Mouse (Mus musculus): ENCODE measurements around the gene Megf9. TPM values are rescaled to one million over a fixed set of nuclear protein-coding genes. Genes with fewer than 3 reads are reported as not detected.

The Megf9 gene
- polyA plus RNA-seq, 1 experiment = 2.6 TPM

- TF ChIP-seq TCF3 (IDR thresholded peaks at IDR 0.05; ENCODE audit: insufficient read length, low read depth) (no peak), MAX (IDR thresholded peaks at IDR 0.05; ENCODE audit: low read depth) (no peak), MYOG (IDR thresholded peaks at IDR 0.05; ENCODE audit: control insufficient read depth in 1 of 3, insufficient read depth in 1 of 3, insufficient read length in 2 of 3, low read depth in 2 of 3) (no peak), TCF12 (IDR thresholded peaks at IDR 0.05; ENCODE audit: insufficient read depth, poor library complexity, severe bottlenecking) (no peak), CEBPB (IDR thresholded peaks at IDR 0.05; ENCODE audit: insufficient read depth, poor library complexity, severe bottlenecking) (no peak), E2F4 (IDR thresholded peaks at IDR 0.05; ENCODE audit: insufficient read depth) (no peak)
- H3K36me3 ChIP-seq (ENCODE audit: control insufficient read depth, insufficient read depth) = no peaks in the 10 kb centered on the region
- no peak overlapping the region for H3K4me3 ChIP-seq
- no peak overlapping the region for H3ac ChIP-seq (ENCODE audit: control insufficient read depth, insufficient read length)
- no peaks in the 10 kb centered on the region for H3K79me2 ChIP-seq (ENCODE audit: control insufficient read depth, insufficient read depth)
- H3K27me3 ChIP-seq (ENCODE audit: control insufficient read depth, insufficient read depth, insufficient read length) = no peaks in the 10 kb centered on the region
- H3K4me2 ChIP-seq (ENCODE audit: low read depth) = no peak overlapping the region
These were observed 19.1 kb upstream of the Megf9 start for GRCm38 (mm10) chr4:70553888-70554287.

- Histone ChIP-seq H3K79me2 (ENCODE audit: control insufficient read depth, insufficient read depth) (no peaks in the 10 kb centered on the region), H3K36me3 (ENCODE audit: control insufficient read depth, insufficient read depth) (no peaks in the 10 kb centered on the region), H3K4me3 (no peak overlapping the region), H3K27me3 (ENCODE audit: control insufficient read depth, insufficient read depth, insufficient read length) (no peaks in the 10 kb centered on the region), H3K4me2 (ENCODE audit: low read depth) (no peak overlapping the region), H3ac (ENCODE audit: control insufficient read depth, insufficient read length) (no peak overlapping the region)
- TF ChIP-seq POLR2A (IDR thresholded peaks at IDR 0.05; ENCODE audit: insufficient read length, low read depth) = no peak
- no peak for TF ChIP-seq TCF12 (IDR thresholded peaks at IDR 0.05; ENCODE audit: insufficient read depth, poor library complexity, severe bottlenecking)
- no peak for TF ChIP-seq POLR2AphosphoS2 (IDR thresholded peaks at IDR 0.05; ENCODE audit: insufficient read length, low read depth)
- no peak for TF ChIP-seq MAX (IDR thresholded peaks at IDR 0.05; ENCODE audit: low read depth)
- no peak for TF ChIP-seq CEBPB (IDR thresholded peaks at IDR 0.05; ENCODE audit: insufficient read depth, poor library complexity, severe bottlenecking)
- TF ChIP-seq USF1 (IDR thresholded peaks at IDR 0.05; ENCODE audit: low read depth) = no peak
- TF ChIP-seq REST (IDR thresholded peaks at IDR 0.05; ENCODE audit: insufficient read depth, insufficient read length) = no peak
- no peak for TF ChIP-seq SRF (IDR thresholded peaks at IDR 0.05; ENCODE audit: control insufficient read depth, insufficient read length, low read depth)
These were observed 18.5 kb upstream of the Megf9 start for GRCm38 (mm10) chr4:70553230-70553797.

DNA sequence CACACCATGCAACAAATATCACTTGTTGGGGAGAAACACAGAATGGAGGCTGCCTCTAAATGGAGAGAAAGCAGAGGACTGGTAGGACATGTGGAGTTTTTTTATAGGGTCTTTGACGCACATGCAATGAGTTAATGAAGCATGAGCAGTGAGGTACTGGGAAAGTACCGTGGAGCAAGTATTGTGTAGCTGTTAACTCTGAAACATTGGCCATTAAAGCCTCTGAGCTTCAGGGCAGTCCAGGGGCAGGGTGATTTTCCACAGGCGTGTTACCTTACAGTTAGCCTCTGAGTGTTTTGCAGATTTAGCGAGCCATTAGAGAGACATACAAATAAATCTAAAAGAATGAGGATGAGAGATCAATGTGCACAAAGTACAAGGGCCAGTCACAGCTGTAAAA, 17.3 kb upstream of the Megf9 start:
- Histone ChIP-seq H3K4me3 (no peak overlapping the region), H3K79me2 (ENCODE audit: control insufficient read depth, insufficient read depth) (no peaks in the 10 kb centered on the region), H3ac (ENCODE audit: control insufficient read depth, insufficient read length) (no peak overlapping the region), H3K4me2 (ENCODE audit: low read depth) (no peak overlapping the region), H3K27me3 (ENCODE audit: control insufficient read depth, insufficient read depth, insufficient read length) (no peaks in the 10 kb centered on the region), H3K36me3 (ENCODE audit: control insufficient read depth, insufficient read depth) (no peaks in the 10 kb centered on the region)
- TF ChIP-seq CEBPB (IDR thresholded peaks at IDR 0.05; ENCODE audit: insufficient read depth, poor library complexity, severe bottlenecking) (no peak), MYOD1 (IDR thresholded peaks at IDR 0.05; ENCODE audit: control insufficient read depth in 1 of 3, insufficient read length in 2 of 3, low read depth in 2 of 3) (no peak), MAX (IDR thresholded peaks at IDR 0.05; ENCODE audit: low read depth) (no peak), MYOG (IDR thresholded peaks at IDR 0.05; ENCODE audit: control insufficient read depth in 1 of 3, insufficient read depth in 1 of 3, insufficient read length in 2 of 3, low read depth in 2 of 3) (no peak), TCF3 (IDR thresholded peaks at IDR 0.05; ENCODE audit: insufficient read length, low read depth) (no peak), POLR2A (IDR thresholded peaks at IDR 0.05; ENCODE audit: insufficient read length, low read depth) (no peak), SRF (IDR thresholded peaks at IDR 0.05; ENCODE audit: control insufficient read depth, insufficient read length, low read depth) (no peak), REST (IDR thresholded peaks at IDR 0.05; ENCODE audit: insufficient read depth, insufficient read length) (no peak), E2F4 (IDR thresholded peaks at IDR 0.05; ENCODE audit: insufficient read depth) (no peak), TCF12 (IDR thresholded peaks at IDR 0.05; ENCODE audit: insufficient read depth, poor library complexity, severe bottlenecking) (no peak), USF1 (IDR thresholded peaks at IDR 0.05; ENCODE audit: low read depth) (no peak), POLR2AphosphoS2 (IDR thresholded peaks at IDR 0.05; ENCODE audit: insufficient read length, low read depth) (no peak)

DNA sequence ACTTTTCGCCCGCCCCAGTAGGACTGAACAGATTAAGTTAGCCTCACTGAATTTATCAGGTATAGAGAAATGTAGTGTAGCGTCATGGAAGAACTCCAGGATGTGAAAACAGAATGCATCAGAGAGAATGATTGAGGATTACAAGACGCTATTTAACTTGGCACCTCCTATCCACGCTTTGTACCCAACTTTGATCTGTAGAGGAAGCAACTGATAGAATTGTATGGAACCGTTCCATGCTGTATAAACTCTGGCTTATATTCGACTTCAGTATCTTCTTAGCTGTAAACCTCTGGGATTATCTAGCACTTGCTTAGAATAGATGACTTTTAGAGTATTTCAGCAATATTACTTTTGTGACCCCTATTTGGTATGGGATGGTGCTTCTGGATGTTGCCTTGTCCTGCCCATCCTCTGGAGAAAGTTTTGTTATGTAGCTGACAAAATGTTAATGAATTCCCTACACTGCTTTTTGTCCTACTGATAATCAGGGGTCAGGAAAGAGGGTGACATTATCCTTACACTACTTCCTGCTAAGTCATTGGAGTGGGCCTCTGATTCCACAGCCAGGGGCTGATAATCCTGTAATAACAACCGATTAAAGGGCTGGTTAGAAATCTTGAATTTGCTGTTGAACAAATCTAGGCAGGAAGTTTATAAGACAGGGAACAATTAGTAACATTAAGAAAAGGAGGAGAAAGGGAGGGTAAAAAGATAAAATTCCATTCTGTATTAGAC, 12.8 kb upstream of the Megf9 start:
- no peak overlapping the region for H3K4me2 ChIP-seq (ENCODE audit: low read depth)
- H3ac ChIP-seq (ENCODE audit: control insufficient read depth, insufficient read length) = no peak overlapping the region
- TF ChIP-seq E2F4 (IDR thresholded peaks at IDR 0.05; ENCODE audit: insufficient read depth) (no peak), CEBPB (IDR thresholded peaks at IDR 0.05; ENCODE audit: insufficient read depth, poor library complexity, severe bottlenecking) (no peak), MYOG (IDR thresholded peaks at IDR 0.05; ENCODE audit: control insufficient read depth in 1 of 3, insufficient read depth in 1 of 3, insufficient read length in 2 of 3, low read depth in 2 of 3) (no peak), USF1 (IDR thresholded peaks at IDR 0.05; ENCODE audit: low read depth) (no peak), POLR2A (IDR thresholded peaks at IDR 0.05; ENCODE audit: insufficient read length, low read depth) (no peak), MAX (IDR thresholded peaks at IDR 0.05; ENCODE audit: low read depth) (no peak), TCF12 (IDR thresholded peaks at IDR 0.05; ENCODE audit: insufficient read depth, poor library complexity, severe bottlenecking) (no peak), REST (IDR thresholded peaks at IDR 0.05; ENCODE audit: insufficient read depth, insufficient read length) (no peak), POLR2AphosphoS2 (IDR thresholded peaks at IDR 0.05; ENCODE audit: insufficient read length, low read depth) (no peak), MYOD1 (IDR thresholded peaks at IDR 0.05; ENCODE audit: control insufficient read depth in 1 of 3, insufficient read length in 2 of 3, low read depth in 2 of 3) (no peak), TCF3 (IDR thresholded peaks at IDR 0.05; ENCODE audit: insufficient read length, low read depth) (no peak), SRF (IDR thresholded peaks at IDR 0.05; ENCODE audit: control insufficient read depth, insufficient read length, low read depth) (no peak)
- H3K27me3 ChIP-seq (ENCODE audit: control insufficient read depth, insufficient read depth, insufficient read length) = no peaks in the 10 kb centered on the region
- H3K79me2 ChIP-seq (ENCODE audit: control insufficient read depth, insufficient read depth) = no peaks in the 10 kb centered on the region
- no peak overlapping the region for H3K4me3 ChIP-seq
- H3K36me3 ChIP-seq (ENCODE audit: control insufficient read depth, insufficient read depth) = no peaks in the 10 kb centered on the region

Measured in myocyte (in vitro differentiated cells).